Mouse (Mus musculus) left cerebral cortex, postnatal 14 days (tissue): Measurements from ENCODE around the gene Zfp773. TPM values are rescaled to one million over a fixed set of nuclear protein-coding genes. Genes with fewer than 3 reads are reported as not detected.
"Not testable (repeated sequence)": the region's sequence is repeated elsewhere in the genome, so short reads cannot be mapped to it uniquely, and the experiment has no call there.

Experiments
- DNase-seq, 2 experiments: peaks; one replicate each; pipeline ENCODE4 v3.0.0; 2021 to 2022; ENCODE audit warnings: low spot score in 2 of 2, mixed read lengths in 1 of 2
- intact Hi-C: fragments of 180-260 bp; cut with DNase I; formaldehyde crosslinking; loops from one replicate; pipeline ENCODE4 v1.15.1; 2025
- long read RNA-seq, 2 experiments: library from polyadenylated mRNA; stranded (forward); transcript quantifications; one replicate each; pipeline ENCODE4 v2.0.0; 2021
- total RNA-seq, 2 experiments: library from RNA; stranded (reverse); gene quantifications; 2 replicates each; pipeline ENCODE4 v1.2.3; 2021

The Zfp773 gene
- 1 to 10 TPM; 1.5 to 2.0 TPM for total RNA-seq
- long read RNA-seq, experiment 1: 0 reads
- long read RNA-seq, experiment 2, partial matches to known transcripts: 0 of 1 reads
- long read RNA-seq, experiment 2, other reads (novel, unspliced or antisense): 0 of 1 reads

- DNase-seq: peak; percentile 56 to 66
- intact Hi-C loops: loop anchor here (5.0 kb wide), 1 partner anchor 51 kb away; no protein-coding TSS in a partner anchor
Measured at GRCm38 (mm10) chr7:7136379-7136866, at the start of gene Zfp773. Gene Zfp773, minus strand, starts transcription at chr7:7136755.

- intact Hi-C loops: loop anchor here (1.0 to 5.0 kb wide), 2 partner anchors 15 to 49 kb away; partner anchors contain the start of genes Zfp418 and Zfp773
- no peak for DNase-seq
Measured at GRCm38 (mm10) chr7:7185897-7186296, 49.3 kb upstream of the Zfp773 start.

- intact Hi-C loops: loop anchor here (1.0 to 5.0 kb wide), 2 partner anchors 15 to 49 kb away; partner anchors contain the start of gene Zfp954
- DNase-seq: peak; percentile 55 to 77
Measured at GRCm38 (mm10) chr7:7171227-7172147, 34.9 kb upstream of the Zfp773 start, which contains the start of gene Zfp418. Gene Zfp418, plus strand, starts transcription at chr7:7171330.

GRCm38 (mm10) chr7:7145991-7146608 is 9.5 kb upstream of the Zfp773 start:
- DNase-seq: no peak
- intact Hi-C loops: no loop called here

GRCm38 (mm10) chr7:7144215-7144614 is 7.7 kb upstream of the Zfp773 start:
- no peak for DNase-seq
- intact Hi-C loops: no loop called here

- DNase-seq: no peak
- intact Hi-C loops: no loop called here
Measured at GRCm38 (mm10) chr7:7132751-7133150, 3.8 kb downstream of the Zfp773 start.

GRCm38 (mm10) chr7:7130491-7131124 is 5.9 kb downstream of the Zfp773 start:
- intact Hi-C loops, DNase-seq: not testable (repeated sequence)

- intact Hi-C loops: loop anchor here (5.0 to 10.0 kb wide), 2 partner anchors 51 to 173 kb away; partner anchors contain the start of gene Zfp418
Measured at GRCm38 (mm10) chr7:7121602-7121980, 15.0 kb downstream of the Zfp773 start.

GRCm38 (mm10) chr7:7120921-7121601 is 15.5 kb downstream of the Zfp773 start, which contains the start of gene Zfp954:
Gene Zfp954, minus strand, starts transcription at chr7:7121488.
- intact Hi-C loops: loop anchor here (5.0 to 10.0 kb wide), 2 partner anchors 51 to 174 kb away; partner anchors contain the start of gene Zfp418
- DNase-seq: peak; percentile 89

More at GRCm38 (mm10) chr7:7121602-7121980, 15.0 kb downstream of the Zfp773 start:
- no peak for DNase-seq

GRCm38 (mm10) chr7:7118441-7118840 is 18.1 kb downstream of the Zfp773 start:
- intact Hi-C loops: no loop called here
- DNase-seq: no peak

- intact Hi-C loops: no loop called here
Measured at GRCm38 (mm10) chr7:7108501-7108900, 28.1 kb downstream of the Zfp773 start.

More at GRCm38 (mm10) chr7:7108501-7108900, 28.1 kb downstream of the Zfp773 start:
- no peak for DNase-seq

Other genes with a start within 250 kb of the Zfp773 start
- not detected for gene Aurkc, start 141.5 kb downstream of the Zfp773 start, total RNA-seq
- gene Zfp954, start 15.3 kb downstream of the Zfp773 start, total RNA-seq: 10 to 100 TPM; 11.8 to 13.0 TPM
- 1 to 10 TPM; 5.0 to 6.2 TPM for gene Zfp418, start 34.6 kb upstream of the Zfp773 start, total RNA-seq
- gene Zfp772, start 73.2 kb upstream of the Zfp773 start, total RNA-seq: 1 to 10 TPM; 7.8 to 8.0 TPM
- gene Vmn2r29, start 110.6 kb upstream of the Zfp773 start, total RNA-seq: 1 to 10 TPM; 1.4 to 1.8 TPM
- gene Gm45844, start 141.5 kb upstream of the Zfp773 start, total RNA-seq: 10 to 100 TPM in 1 of 2 experiments, 1 to 10 TPM in 1; 9.4 to 11.2 TPM
- 100 to 1,000 TPM; 156 TPM for gene Clcn4, start 164.1 kb upstream of the Zfp773 start, total RNA-seq
- under 1 TPM in 1 of 2 experiments, not detected in 1; 0.13 TPM for gene Vmn2r30, start 200.9 kb upstream of the Zfp773 start, total RNA-seq
- gene Gm45783, start 237.8 kb upstream of the Zfp773 start, total RNA-seq: not detected